Mouse (Mus musculus): ENCODE data around the gene Pnldc1.
"Not testable (repeated sequence)": the region's sequence is repeated elsewhere in the genome, so short reads cannot be mapped to it uniquely, and the experiment has no call there.

Gene Pnldc1

GRCm38 (mm10) chr17:12909361-12910280 is at the start of gene Pnldc1:
Gene Pnldc1, minus strand, starts transcription at chr17:12910230.
- DNase-seq (ENCODE audit: low spot score in 2 of 2), result no peak

GRCm38 (mm10) chr17:12959377-12959776 is 49.3 kb upstream of the Pnldc1 start:
- DNase-seq (ENCODE audit: low spot score in 2 of 2), result not testable (repeated sequence)

- no peak for DNase-seq (ENCODE audit: low spot score in 2 of 2)
Observed at GRCm38 (mm10) chr17:12956664-12957063, 46.6 kb upstream of the Pnldc1 start.

- no peak for DNase-seq (ENCODE audit: low spot score in 2 of 2)
Observed at GRCm38 (mm10) chr17:12949669-12950068, 39.6 kb upstream of the Pnldc1 start.

- no peak for DNase-seq (ENCODE audit: low spot score in 2 of 2)
Observed at GRCm38 (mm10) chr17:12942459-12943162, 32.6 kb upstream of the Pnldc1 start.

GRCm38 (mm10) chr17:12941543-12942260 is 31.7 kb upstream of the Pnldc1 start:
- no peak for DNase-seq (ENCODE audit: low spot score in 2 of 2)

DNA sequence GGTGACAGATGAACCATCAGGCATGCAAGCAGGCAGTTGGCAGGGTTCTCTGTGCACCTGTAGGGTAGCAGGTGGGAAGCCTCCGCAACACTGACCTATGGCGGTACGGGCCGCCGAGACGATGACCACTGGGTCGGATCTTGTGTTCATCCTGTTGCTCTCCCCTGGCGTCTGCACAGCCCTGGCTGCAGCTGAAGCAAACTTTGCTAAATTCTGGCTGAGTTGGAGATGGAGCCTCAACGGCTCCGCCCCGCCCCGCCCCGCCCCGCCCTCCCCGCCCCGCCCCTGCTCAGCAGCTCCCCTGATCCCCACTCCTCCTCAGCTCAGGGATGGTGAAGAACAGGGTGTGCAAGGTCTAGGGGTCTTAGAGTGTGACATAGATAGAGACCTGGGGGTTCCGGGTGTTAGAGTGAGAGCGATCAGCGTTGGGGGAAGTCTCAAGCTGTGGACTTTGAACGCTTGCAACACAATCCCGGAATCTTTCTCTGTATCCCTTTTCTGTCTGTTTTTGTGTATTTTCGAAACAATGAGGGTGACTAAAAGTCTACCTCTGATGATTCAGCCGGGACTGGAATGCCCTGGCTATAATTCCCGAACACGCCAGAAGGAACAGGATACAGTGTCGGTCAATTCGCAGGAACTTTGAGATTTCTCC is 30.2 kb upstream of the Pnldc1 start, which contains the start of gene Acat3:
Gene Acat3 (minus strand): TSS at position 450 of the 655 bp plus-strand sequence.
- DNase-seq (ENCODE audit: low spot score in 2 of 2), result no peak

GRCm38 (mm10) chr17:12939377-12940148 is 29.5 kb upstream of the Pnldc1 start:
- DNase-seq (ENCODE audit: low spot score in 2 of 2), result not testable (repeated sequence)

DNA sequence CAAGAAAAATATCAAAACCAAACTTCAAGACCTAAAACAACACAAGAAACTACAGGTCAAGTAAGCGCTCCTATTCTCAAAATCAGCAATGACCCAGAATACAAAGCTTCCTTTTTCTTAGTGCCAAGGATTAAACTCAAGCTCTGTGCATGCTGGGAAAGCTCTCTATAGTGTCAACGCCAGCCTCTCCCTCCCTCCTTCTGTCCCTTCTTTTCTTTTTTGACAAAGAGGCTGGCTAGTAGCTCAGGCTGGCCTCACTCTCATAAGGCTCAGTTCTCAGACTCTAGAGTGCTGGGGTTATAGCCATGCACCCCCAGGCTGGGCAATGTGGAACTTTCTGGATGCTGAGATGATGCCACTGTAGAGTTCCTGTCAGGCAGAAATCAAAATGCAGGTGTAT is 28.0 kb upstream of the Pnldc1 start:
- no peak for DNase-seq (ENCODE audit: low spot score in 2 of 2)

- no peak for DNase-seq (ENCODE audit: low spot score in 2 of 2)
Observed at GRCm38 (mm10) chr17:12937412-12937970, 27.5 kb upstream of the Pnldc1 start.

- DNase-seq (ENCODE audit: low spot score in 2 of 2), result no peak
Observed at GRCm38 (mm10) chr17:12935719-12936118, 25.7 kb upstream of the Pnldc1 start.

- DNase-seq (ENCODE audit: low spot score in 2 of 2), result not testable (repeated sequence)
Observed at GRCm38 (mm10) chr17:12931576-12931975, 21.5 kb upstream of the Pnldc1 start.

- DNase-seq (ENCODE audit: low spot score in 2 of 2), result no peak
Observed at GRCm38 (mm10) chr17:12925703-12926180, 15.7 kb upstream of the Pnldc1 start.

DNA sequence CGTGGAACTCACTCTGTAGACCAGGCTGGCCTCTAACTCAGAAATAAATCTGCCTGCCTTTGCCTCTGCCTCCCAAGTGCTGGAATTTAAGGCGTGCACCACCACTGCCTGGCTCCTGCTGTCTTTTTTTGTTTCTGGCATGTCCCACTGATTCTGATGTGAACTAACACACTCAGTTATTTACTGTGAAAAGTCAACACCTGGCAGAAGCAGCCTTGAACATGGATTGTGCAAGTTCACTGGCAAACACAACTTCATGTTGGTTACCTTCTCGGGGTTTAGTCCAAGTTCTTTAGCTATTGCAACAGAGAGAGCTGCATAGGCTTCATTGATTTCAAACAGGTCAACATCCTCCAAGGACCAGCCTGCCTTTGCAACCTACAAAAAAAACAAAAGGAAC is 15.0 kb upstream of the Pnldc1 start:
- DNase-seq (ENCODE audit: low spot score in 2 of 2), result no peak

- DNase-seq (ENCODE audit: low spot score in 2 of 2), result no peak
Observed at GRCm38 (mm10) chr17:12921073-12921472, 11.0 kb upstream of the Pnldc1 start.

GRCm38 (mm10) chr17:12916588-12917380 is 6.8 kb upstream of the Pnldc1 start:
- peak in 1 of 2 experiments; percentile 53 for DNase-seq (ENCODE audit: low spot score in 2 of 2)

GRCm38 (mm10) chr17:12915881-12916583 is 6.0 kb upstream of the Pnldc1 start, which contains the start of gene Mrpl18:
Gene Mrpl18, minus strand, starts transcription at chr17:12916345.
- peak; percentile 94 to 99 for DNase-seq (ENCODE audit: low spot score in 2 of 2)

GRCm38 (mm10) chr17:12915488-12915880 is 5.5 kb upstream of the Pnldc1 start, which contains the start of gene Tcp1:
Gene Tcp1, plus strand, starts transcription at chr17:12915701.
- no peak for DNase-seq (ENCODE audit: low spot score in 2 of 2)

DNA sequence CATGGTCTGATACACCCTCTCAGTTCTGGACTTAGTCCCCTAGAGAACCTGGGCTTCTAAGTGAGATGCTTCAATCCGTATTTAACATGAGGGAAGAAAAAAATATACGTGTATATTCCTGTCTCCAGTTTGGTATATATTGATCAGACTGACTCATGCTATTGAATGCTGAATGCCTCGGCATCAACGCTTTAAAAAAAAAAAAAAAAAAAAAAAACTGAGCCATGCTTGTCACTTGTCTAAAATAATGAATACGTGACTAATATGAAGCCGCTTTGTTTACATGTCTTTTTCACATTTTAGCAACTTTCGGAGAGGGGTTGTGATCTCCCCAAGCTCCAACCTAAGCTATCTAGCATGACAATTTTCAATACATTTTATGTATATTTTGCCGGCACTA is 361 bp upstream of the Pnldc1 start:
- DNase-seq (ENCODE audit: low spot score in 2 of 2), result no peak
